Comparison of ENCODE assay signal across 8 mouse cellular contexts in the genomic region with DNA sequence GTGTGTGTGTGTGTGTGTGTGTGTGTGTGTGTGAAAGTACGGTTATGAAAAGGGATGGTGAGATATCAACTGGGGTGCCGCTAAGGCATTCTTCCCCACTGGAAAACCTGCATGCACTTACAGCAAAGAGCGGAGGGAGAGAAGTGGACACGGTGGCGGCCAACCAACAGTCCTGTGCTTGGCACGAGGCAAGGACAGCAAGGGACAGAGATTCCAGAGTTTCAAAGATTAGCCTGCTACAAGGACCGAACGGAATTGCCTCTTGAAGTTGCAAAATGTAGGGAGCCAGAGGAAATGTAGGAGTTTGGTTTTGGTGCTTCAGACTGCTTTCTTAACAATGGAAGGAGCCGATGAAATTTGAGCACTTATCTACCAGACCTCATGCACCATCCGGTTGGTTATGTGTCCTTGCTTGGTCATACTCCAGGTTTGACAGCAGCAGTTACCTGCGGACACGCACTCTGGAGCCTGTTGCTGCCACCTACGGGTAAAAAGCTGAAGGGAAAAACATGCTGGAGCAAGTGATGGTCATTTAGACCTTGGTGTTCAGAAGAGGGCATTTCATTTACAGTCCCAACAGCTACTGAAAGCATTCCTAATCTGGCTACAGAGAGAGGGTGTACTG. TPM values are rescaled to one million over a fixed set of nuclear protein-coding genes. Genes with fewer than 3 reads are reported as not detected.
DNase-seq lines count a peak whose midpoint lies in the region; ATAC-seq lines count a peak whose summit lies in the region.

No protein-coding gene starts in this region.

- peak overlapping the region; percentile 85; the same call in 1 of the 2 replicates for H3K27ac ChIP-seq in midbrain, embryonic 13.5 days
- no peak overlapping the region for H3K27ac ChIP-seq in stomach, embryonic 16.5 days (ENCODE audit: low read length)

- H3K9ac ChIP-seq in midbrain, embryonic 13.5 days (replicated peaks) = peak overlapping the region; percentile 90
- H3K9ac ChIP-seq in stomach, embryonic 16.5 days (ENCODE audit: low read length) = no peak overlapping the region; the same call in 1 of the 2 replicates

- DNase-seq in adrenal gland, adult 18-20 months (ENCODE audit: low spot score in 2 of 2) = peak; percentile 3 to 18
- peak; percentile 74 for DNase-seq in embryo, embryonic 10.5 days (ENCODE audit: low spot score)
- peak; percentile 8 to 11 for DNase-seq in gastrocnemius, postnatal 36 days
- DNase-seq in kidney, adult 11 months = peak; percentile 27
- peak; percentile 67 for DNase-seq in left cerebral cortex, postnatal 4 days
- no peak for DNase-seq in thymus, postnatal 36 days

- H3K27me3 ChIP-seq in midbrain, embryonic 13.5 days = no peaks in the 10 kb centered on the region
- H3K27me3 ChIP-seq in stomach, embryonic 16.5 days (ENCODE audit: control insufficient read depth, insufficient read depth, low read length) = no peaks in the 10 kb centered on the region

- no peaks in the 10 kb centered on the region for H3K4me1 ChIP-seq in midbrain, embryonic 13.5 days (replicated peaks)
- no peaks in the 10 kb centered on the region for H3K4me1 ChIP-seq in stomach, embryonic 16.5 days (ENCODE audit: control insufficient read depth, insufficient read depth, low read length)

- H3K4me3 ChIP-seq in midbrain, embryonic 13.5 days (replicated peaks) = peak overlapping the region; percentile 89
- peak overlapping the region; percentile 69 for H3K4me3 ChIP-seq in stomach, embryonic 16.5 days (replicated peaks; ENCODE audit: low read length)

- intact Hi-C loops in gastrocnemius, postnatal 36 days (cut with DNase I) = loop anchor here (5.0 to 10.0 kb wide), 2 partner anchors 174 to 178 kb away; no protein-coding TSS in a partner anchor
- intact Hi-C loops in left cerebral cortex, postnatal 4 days (cut with DNase I) = loop anchor here (5.0 kb wide), 1 partner anchor 1148 kb away; no protein-coding TSS in a partner anchor

- ATAC-seq in midbrain, embryonic 13.5 days = peak; percentile 71
- ATAC-seq in stomach, embryonic 16.5 days (ENCODE audit: insufficient read depth, low FRiP score) = peak; percentile 72; the same call in 1 of the 2 replicates

- no peaks in the 10 kb centered on the region for H3K9me3 ChIP-seq in midbrain, embryonic 13.5 days
- no peaks in the 10 kb centered on the region for H3K9me3 ChIP-seq in stomach, embryonic 16.5 days (replicated peaks; ENCODE audit: control insufficient read depth, low read length)

- H3K36me3 ChIP-seq in midbrain, embryonic 13.5 days = no peaks in the 10 kb centered on the region
- H3K36me3 ChIP-seq in stomach, embryonic 16.5 days (ENCODE audit: control insufficient read depth, insufficient read depth, low read length) = no peaks in the 10 kb centered on the region

- WGBS in midbrain, embryonic 13.5 days = 2% methylated on average over 13 of the region's 13 CpGs
- WGBS in stomach, embryonic 16.5 days = 1% methylated on average over 13 of the region's 13 CpGs

- peak overlapping the region; percentile 80 for H3K4me2 ChIP-seq in midbrain, embryonic 13.5 days (replicated peaks)
- H3K4me2 ChIP-seq in stomach, embryonic 16.5 days (ENCODE audit: low read depth, low read length) = peak overlapping the region; percentile 89

RNA-seq across cellular contexts. Expression of a gene that starts 0.4 kb away (rescaled TPM):
- total RNA-seq in adrenal gland, adult 18-20 months (2021) = under 1 TPM; 0.13 to 0.16 TPM
- total RNA-seq in gastrocnemius, postnatal 36 days (2021) = under 1 TPM; 0.27 to 0.38 TPM
- total RNA-seq in left cerebral cortex, postnatal 4 days (2021) = 10 to 100 TPM; 49.2 to 49.7 TPM
- 5.4 and 8.0 TPM in 2 replicates for polyA plus RNA-seq in midbrain, embryonic 13.5 days (2015; fragmentation: Nextera tagmentation; extraction: Ambion mirVana)
- polyA plus RNA-seq in stomach, embryonic 16.5 days (2015; fragmentation: Nextera tagmentation; extraction: Ambion mirVana) = 0.82 and 1.0 TPM in 2 replicates

Comparison
In these comparisons a context has a peak if more than half of its experiments do, and no peak if none do; other contexts are left out.
1. DNase-seq: peak in adrenal gland, adult 18-20 months (2 of 2), embryo, embryonic 10.5 days (single experiment), gastrocnemius, postnatal 36 days (2 of 2), kidney, adult 11 months (single experiment) and left cerebral cortex, postnatal 4 days (single experiment); none in thymus, postnatal 36 days (0 of 2).
2. RNA of a gene that starts 0.4 kb away (total RNA-seq): 49.2 to 49.7 TPM in left cerebral cortex, postnatal 4 days; 0.27 to 0.38 TPM in gastrocnemius, postnatal 36 days and 0.13 to 0.16 TPM in adrenal gland, adult 18-20 months; every median in the first group is over 10 times any median in the second.